Mouse (Mus musculus) brown adipose tissue, adult 24 weeks (tissue): ENCODE results near the gene Tnrc6c. TPM values are rescaled to one million over a fixed set of nuclear protein-coding genes. Genes with fewer than 3 reads are reported as not detected.

Experiments used
- H3K27ac ChIP-seq: fragments of 200-500 bp; replicated peaks from 2 replicates; pipeline ENCODE4 v1.5.1; 2012; ENCODE audit warnings: low read depth, mild to moderate bottlenecking, low read length
- H3K4me1 ChIP-seq: fragments of 200-500 bp; 2 replicates; pipeline ENCODE4 v1.6.1; 2012; ENCODE audit warnings: low read length, mixed read lengths; ENCODE audit not compliant: control insufficient read depth, insufficient read depth, insufficient read length
- H3K4me3 ChIP-seq: fragments of 200-500 bp; 2 replicates; pipeline ENCODE4 v1.5.1; 2012; ENCODE audit warnings: low read depth, mild to moderate bottlenecking, low read length, moderate library complexity; ENCODE audit not compliant: insufficient read depth
- polyA plus RNA-seq: library from polyadenylated mRNA; stranded (reverse); fragments of >200 nt; gene quantifications from 2 replicates; pipeline ENCODE4 v1.2.4, GENCODE M21; 2012; ENCODE audit not compliant: missing spikeins, insufficient read depth, insufficient read length

Gene Tnrc6c
- polyA plus RNA-seq, 1 experiment, result 3.6 TPM

DNA sequence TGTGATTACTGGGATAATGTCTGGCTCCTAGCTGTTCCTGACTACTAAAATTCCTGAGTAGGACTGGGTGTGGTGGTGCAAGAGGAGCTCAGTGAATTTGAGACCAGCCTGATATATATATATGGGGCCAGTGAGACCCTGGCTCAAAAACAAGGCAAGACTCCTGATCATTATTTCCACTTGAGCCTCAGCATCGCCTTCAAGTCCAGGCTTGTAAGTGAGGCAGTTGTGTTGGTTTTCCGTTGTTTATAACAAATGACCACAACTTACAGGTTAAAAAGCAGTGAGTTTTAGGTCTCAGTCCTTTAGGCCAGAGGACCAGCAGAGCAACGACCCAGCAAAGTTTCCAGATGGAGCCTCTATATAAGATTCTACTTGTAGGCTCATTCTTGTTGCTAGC lies 23.5 kb downstream of the Tnrc6c start:
- no peak overlapping the region for H3K27ac ChIP-seq
- H3K4me3 ChIP-seq, result no peak overlapping the region
- H3K4me1 ChIP-seq, result no peaks in the 10 kb centered on the region

- H3K27ac ChIP-seq, result no peak overlapping the region
- H3K4me3 ChIP-seq, result no peak overlapping the region
- no peaks in the 10 kb centered on the region for H3K4me1 ChIP-seq
Observed at GRCm38 (mm10) chr11:117678155-117678554, 24.1 kb downstream of the Tnrc6c start.

DNA sequence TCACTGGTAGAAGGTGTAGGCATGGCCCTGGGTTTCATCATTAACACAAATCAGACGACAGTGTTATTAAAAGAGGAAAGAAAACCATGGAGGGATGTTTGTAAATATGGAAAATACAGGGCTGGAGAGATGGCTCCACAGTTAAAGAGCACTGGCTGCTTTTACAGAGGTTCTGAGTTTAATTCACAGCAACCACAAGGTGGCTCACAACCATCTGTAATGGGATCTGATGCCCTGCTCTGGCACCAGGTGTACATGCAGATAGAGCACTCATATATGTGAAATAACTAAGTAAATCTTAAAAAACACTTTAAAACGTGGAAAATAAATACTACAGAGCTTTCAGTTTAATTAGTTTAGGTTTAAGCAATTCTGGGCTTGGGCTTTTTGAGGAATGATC lies 24.7 kb downstream of the Tnrc6c start:
- H3K4me1 ChIP-seq, result no peaks in the 10 kb centered on the region
- H3K4me3 ChIP-seq, result no peak overlapping the region
- H3K27ac ChIP-seq, result no peak overlapping the region

DNA sequence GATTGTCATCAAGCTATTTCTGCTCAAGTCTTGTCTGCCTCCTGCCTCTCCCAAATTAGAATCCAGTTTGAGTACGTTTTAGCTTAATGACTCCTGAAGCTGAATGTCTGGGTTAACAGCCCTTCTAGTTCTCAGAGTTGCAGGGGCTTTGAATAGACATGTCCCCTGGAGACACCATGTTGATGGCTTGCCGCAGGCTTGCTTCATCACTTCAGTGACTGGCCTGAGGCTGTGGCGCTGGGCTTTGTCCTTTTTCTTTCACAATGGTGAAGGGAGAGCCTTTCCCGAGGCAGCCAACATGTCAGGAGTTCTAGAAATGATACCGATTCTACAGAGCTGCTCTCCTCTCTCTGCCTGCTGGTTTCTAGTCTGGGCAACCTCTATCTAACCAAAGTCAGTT lies 30.6 kb downstream of the Tnrc6c start:
- Histone ChIP-seq H3K4me1 (peaks cover 15% of the 10 kb centered on the region), H3K4me3 (no peak overlapping the region), H3K27ac (no peak overlapping the region)

GRCm38 (mm10) chr11:117685461-117685860 lies 31.4 kb downstream of the Tnrc6c start:
- Histone ChIP-seq H3K4me3 (no peak overlapping the region), H3K4me1 (peaks cover 15% of the 10 kb centered on the region), H3K27ac (no peak overlapping the region)

- Histone ChIP-seq H3K4me1 (peaks cover 15% of the 10 kb centered on the region), H3K4me3 (no peak overlapping the region), H3K27ac (no peak overlapping the region)
Observed at GRCm38 (mm10) chr11:117686021-117686420, 31.9 kb downstream of the Tnrc6c start.

DNA sequence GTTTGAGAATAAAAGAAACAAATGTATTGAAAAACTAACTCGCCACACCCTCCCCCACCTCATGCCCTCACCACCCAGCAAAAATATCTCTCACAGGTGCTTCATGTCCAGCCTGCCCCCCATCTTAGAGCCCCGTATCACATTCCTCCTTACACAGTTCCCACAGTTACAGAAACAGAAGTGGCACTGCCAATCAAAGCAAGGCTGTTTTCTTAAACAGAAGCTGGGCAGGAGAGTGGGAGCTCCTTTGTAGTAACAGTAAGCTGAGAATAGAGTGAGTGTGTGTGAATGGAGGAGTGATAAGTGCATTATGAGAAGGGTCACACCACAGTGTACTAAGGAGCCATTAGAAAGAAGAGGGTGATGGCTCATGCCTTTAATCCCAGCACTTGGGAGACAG lies 34.5 kb downstream of the Tnrc6c start:
- Histone ChIP-seq H3K4me1 (peaks cover 15% of the 10 kb centered on the region), H3K27ac (no peak overlapping the region), H3K4me3 (no peak overlapping the region)

DNA sequence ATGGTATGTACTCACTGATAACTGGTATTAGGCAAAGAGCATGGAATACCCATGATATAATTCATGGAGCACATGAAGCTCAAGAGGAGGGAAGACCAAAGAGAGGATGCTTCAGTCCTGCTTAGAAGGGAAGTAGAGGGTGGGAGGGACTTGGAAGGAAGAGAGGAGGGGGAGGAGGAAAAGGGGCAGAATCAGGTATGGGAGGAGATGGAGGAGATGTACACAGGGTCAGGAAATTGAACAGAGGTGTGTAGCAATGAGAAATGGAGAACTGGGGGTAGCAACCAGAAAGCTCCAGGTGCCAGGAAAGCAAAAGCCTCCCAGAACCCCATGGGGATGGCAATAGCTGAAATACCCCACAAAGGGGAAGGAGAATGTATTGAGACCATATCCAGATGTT lies 37.2 kb downstream of the Tnrc6c start:
- Histone ChIP-seq H3K4me1 (peaks cover 10% of the 10 kb centered on the region), H3K27ac (no peak overlapping the region)

DNA sequence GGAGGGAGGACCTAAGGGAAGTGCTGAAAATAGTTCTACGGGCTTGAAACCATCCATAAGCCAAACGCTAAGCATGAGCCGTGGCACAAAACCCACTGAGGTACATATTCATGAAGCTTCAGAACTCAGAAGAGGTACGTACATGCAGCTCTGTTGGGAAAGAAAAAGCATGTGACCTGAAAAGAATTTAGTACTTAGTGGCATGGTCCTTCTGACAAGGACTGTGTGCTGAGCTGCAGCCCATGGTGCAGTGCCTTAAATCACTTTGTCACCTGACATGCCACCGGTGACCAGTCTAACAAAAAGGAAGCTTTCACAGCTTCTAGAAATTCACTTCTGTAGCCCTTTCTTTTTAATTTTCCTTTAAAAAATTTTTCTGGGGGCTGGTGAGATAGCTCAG lies 40.0 kb downstream of the Tnrc6c start:
- H3K27ac ChIP-seq, result no peak overlapping the region
- H3K4me1 ChIP-seq, result peaks cover 16% of the 10 kb centered on the region
- H3K4me3 ChIP-seq, result no peak overlapping the region

More for the DNA sequence above, 37.2 kb downstream of the Tnrc6c start:
- H3K4me3 ChIP-seq, result no peak overlapping the region

DNA sequence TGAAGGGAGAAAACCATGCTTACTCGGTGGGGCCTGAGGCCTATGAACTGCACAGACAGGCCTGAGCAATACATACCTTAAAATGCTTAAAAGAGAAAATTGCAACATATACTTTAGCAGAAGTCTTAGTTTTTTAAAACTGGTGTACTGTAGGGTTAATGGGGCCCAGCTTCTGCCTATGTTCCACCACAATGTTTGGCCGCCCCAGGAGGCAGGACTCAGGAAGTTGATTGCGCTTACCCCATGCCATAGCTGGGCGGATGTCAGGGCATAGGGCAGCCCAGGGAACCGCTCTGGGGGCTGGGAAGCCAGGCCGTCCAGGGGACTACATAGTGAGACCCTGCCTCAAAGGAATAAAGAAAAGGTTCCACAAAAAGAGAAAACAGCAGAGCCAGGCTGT lies 42.5 kb downstream of the Tnrc6c start:
- H3K4me1 ChIP-seq, result peaks cover 16% of the 10 kb centered on the region
- H3K27ac ChIP-seq, result 0 out of 2 replicates have a peak overlapping the region, but pooled peaks have one; percentile 26
- no peak overlapping the region for H3K4me3 ChIP-seq

DNA sequence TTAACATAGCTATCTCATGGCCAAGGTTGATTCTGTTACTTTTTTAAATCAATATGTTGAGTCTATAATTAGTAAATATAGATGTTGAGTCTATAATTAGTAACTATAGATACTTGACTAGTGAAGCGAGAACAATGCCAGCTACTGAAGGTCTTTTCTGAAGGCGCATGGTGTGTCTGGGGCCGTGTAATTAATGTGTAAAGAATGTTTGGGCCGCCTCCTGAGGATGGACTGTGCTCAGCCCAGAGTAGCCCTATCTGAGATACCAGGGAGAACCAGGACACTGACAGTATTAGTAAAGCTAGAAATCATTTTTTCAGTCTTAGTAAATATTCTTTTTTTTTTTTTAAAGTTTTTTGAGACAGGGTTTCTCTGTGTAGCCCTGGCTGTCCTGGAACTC lies 46.8 kb downstream of the Tnrc6c start:
- H3K4me1 ChIP-seq, result peaks cover 10% of the 10 kb centered on the region
- H3K27ac ChIP-seq, result no peak overlapping the region
- no peak overlapping the region for H3K4me3 ChIP-seq

- Histone ChIP-seq H3K4me1 (peaks cover 6% of the 10 kb centered on the region; the same call in 1 of the 2 replicates), H3K27ac (no peak overlapping the region), H3K4me3 (no peak overlapping the region)
Observed at GRCm38 (mm10) chr11:117706267-117706666, 52.2 kb downstream of the Tnrc6c start.

GRCm38 (mm10) chr11:117707238-117707637 lies 53.1 kb downstream of the Tnrc6c start:
- Histone ChIP-seq H3K4me3 (no peak overlapping the region), H3K27ac (no peak overlapping the region), H3K4me1 (peaks cover 6% of the 10 kb centered on the region; the same call in 1 of the 2 replicates)

DNA sequence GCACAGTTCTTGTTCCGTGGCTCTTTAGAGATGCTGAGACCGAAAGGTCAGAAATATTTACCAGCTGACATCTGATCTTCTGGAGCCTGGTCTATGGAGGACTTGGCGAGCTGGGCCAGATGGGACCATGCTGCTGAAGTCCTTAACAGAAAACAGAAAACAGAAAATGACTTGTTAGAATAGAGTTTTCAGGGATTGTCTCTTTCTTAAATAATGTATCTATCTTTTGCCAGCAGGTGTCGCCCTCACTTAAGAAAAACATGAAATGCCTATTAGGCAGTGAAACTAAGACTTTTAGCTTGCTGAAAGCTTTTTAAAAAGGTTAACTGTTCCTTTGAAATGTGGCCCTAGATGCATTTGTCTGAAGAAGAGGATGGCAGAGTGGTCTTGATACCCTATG lies 55.2 kb downstream of the Tnrc6c start:
- Histone ChIP-seq H3K4me1 (peaks cover 6% of the 10 kb centered on the region; the same call in 1 of the 2 replicates), H3K27ac (no peak overlapping the region), H3K4me3 (no peak overlapping the region)

GRCm38 (mm10) chr11:117710815-117711294 lies 56.8 kb downstream of the Tnrc6c start:
- Histone ChIP-seq H3K4me1 (peaks cover 6% of the 10 kb centered on the region; the same call in 1 of the 2 replicates), H3K4me3 (no peak overlapping the region), H3K27ac (no peak overlapping the region)

DNA sequence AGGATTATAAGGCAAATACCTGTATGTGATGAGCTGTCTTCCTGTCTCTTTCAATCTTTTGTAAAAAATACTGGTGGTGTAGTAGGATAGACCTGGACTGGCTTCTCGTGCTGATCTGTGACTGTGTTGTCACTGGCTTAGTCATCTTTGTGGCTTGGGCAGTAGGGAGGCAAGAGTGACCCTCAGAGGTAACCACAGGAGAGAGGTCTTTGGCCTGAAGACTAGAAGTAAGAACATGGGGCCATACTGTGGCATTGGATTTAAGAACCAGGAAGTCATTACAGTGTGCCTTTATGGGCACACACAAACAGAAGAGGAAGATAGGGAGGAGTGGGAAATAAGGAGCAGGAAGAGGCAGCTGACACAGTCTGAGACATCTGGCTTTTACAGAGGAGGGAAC lies 58.0 kb downstream of the Tnrc6c start:
- no peak overlapping the region for H3K4me3 ChIP-seq
- no peaks in the 10 kb centered on the region for H3K4me1 ChIP-seq
- H3K27ac ChIP-seq, result no peak overlapping the region

- H3K27ac ChIP-seq, result no peak overlapping the region
- no peak overlapping the region for H3K4me3 ChIP-seq
- no peaks in the 10 kb centered on the region for H3K4me1 ChIP-seq
Observed at GRCm38 (mm10) chr11:117713375-117713774, 59.3 kb downstream of the Tnrc6c start.
